Mouse (Mus musculus) kidney, postnatal 0 days (tissue): ENCODE results near the gene Klk1. TPM values are rescaled to one million over a fixed set of nuclear protein-coding genes. Genes with fewer than 3 reads are reported as not detected.
A peak's percentile ranks its signal among the peaks of the same experiment; 100 is the strongest.

Experiments
- ATAC-seq: fragments of 200-750 bp; cut with Nextera tagmentation; replicated peaks from 2 replicates; pipeline ENCODE4 v1.8.0; 2017; ENCODE audit warnings: low read depth, moderate number of reproducible peaks, moderate TSS enrichment, moderate library complexity; ENCODE audit not compliant: low FRiP score
- DNase-seq: peaks from one replicate; pipeline ENCODE4 v3.0.0-alpha.2; 2016; ENCODE audit warnings: low spot score
- H3K27ac ChIP-seq: fragments of 300-500 bp; sonication (generic); 2 replicates; pipeline ENCODE4 v1.5.1; 2014; ENCODE audit warnings: mild to moderate bottlenecking
- H3K27me3 ChIP-seq: fragments of 300-500 bp; sonication (generic); 2 replicates; pipeline ENCODE4 v1.6.1; 2014; ENCODE audit warnings: low read length, mixed read lengths; ENCODE audit not compliant: insufficient read depth
- H3K36me3 ChIP-seq: fragments of 300-500 bp; sonication (generic); 2 replicates; pipeline ENCODE4 v1.6.1; 2014; ENCODE audit warnings: low read length, mixed read lengths; ENCODE audit not compliant: insufficient read depth
- H3K4me1 ChIP-seq: fragments of 300-500 bp; sonication (generic); replicated peaks from 2 replicates; pipeline ENCODE4 v1.6.1; 2014; ENCODE audit warnings: antibody characterized with exemption, low read length, mixed read lengths; ENCODE audit not compliant: insufficient read depth
- H3K4me2 ChIP-seq: fragments of 300-500 bp; sonication (generic); 2 replicates; pipeline ENCODE4 v1.6.1; 2014; ENCODE audit warnings: mild to moderate bottlenecking, low read length, moderate library complexity, mixed read lengths
- H3K4me3 ChIP-seq: fragments of 300-500 bp; sonication (generic); replicated peaks from 2 replicates; pipeline ENCODE4 v1.5.1; 2014; ENCODE audit warnings: low read depth, low read length
- H3K9ac ChIP-seq: fragments of 300-500 bp; sonication (generic); 2 replicates; pipeline ENCODE4 v1.6.1; 2014; ENCODE audit warnings: low read depth, low read length
- H3K9me3 ChIP-seq: fragments of 300-500 bp; sonication (generic); replicated peaks from 2 replicates; pipeline ENCODE4 v1.6.1; 2016; ENCODE audit warnings: low read length, inconsistent platforms, mixed read lengths
- CTCF ChIP-seq: IDR thresholded peaks from 2 replicates; pipeline ENCODE4 v1.5.1; 2016; ENCODE audit warnings: antibody characterized with exemption, low read depth, mild to moderate bottlenecking, moderate library complexity
- WGBS: fragments of 180-500 bp; shearing (Covaris S2); extraction: QIAGEN DNeasy Blood & Tissue Kit; methylation state at CpG from one replicate; pipeline ENCODE4 v1.1.7; 2014; 5-methylcytosine and 5-hydroxymethylcytosine counted together
- polyA plus RNA-seq: library from polyadenylated mRNA; unstranded; fragments of >200 nt; fragmentation: Nextera tagmentation; extraction: Ambion mirVana; gene quantifications from 2 replicates; pipeline ENCODE4 v1.2.1, GENCODE M21; 2015

The Klk1 gene
- polyA plus RNA-seq, 1 experiment from 2014 or later, result 125 TPM

DNA sequence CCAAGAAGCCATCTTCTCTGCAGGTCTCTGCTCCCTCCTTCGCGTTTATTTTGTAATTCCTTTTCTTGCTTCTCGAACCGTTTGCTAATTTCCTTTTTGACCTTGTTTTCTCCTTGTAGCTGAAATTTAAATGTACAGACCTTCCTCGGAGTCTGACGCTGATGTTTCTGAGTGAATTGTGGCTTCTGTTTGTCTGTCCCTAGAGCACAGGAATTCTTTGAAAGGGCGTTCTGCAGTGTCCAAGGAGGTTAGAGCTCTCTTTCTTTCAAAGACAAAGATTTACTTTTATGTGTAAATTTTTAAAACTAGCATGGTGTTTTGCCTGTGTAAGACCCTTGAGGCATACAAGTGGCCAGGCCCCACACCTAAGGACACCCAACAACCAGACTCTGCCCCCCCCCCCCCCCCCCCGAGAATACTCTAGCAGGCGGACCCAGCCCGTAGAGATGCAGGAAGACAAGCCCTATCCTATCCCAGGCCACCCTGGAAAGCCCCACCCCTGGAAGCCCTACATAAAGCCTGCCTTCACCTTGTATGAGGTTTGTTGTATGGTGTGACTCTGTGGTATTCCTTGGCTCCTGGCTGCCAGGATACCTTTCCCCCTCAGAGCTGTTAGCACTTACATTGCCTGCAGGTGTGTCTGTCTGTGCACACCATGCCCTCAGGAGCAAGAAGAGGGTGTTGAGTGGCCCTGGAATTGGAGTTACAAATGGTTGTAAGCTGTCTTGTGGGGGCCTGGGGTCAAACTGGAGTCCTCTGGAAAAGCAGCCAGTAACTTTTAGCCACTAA, 51.5 kb downstream of the Klk1 start:
- H3K27ac ChIP-seq, result no peak overlapping the region
- H3K27me3 ChIP-seq, result no peaks in the 10 kb centered on the region
- WGBS, result 72% methylated on average over 10 of the region's 10 CpGs
- H3K4me2 ChIP-seq, result no peak overlapping the region
- H3K4me3 ChIP-seq, result no peak overlapping the region
- no peak overlapping the region for H3K9ac ChIP-seq
- H3K4me1 ChIP-seq, result no peaks in the 10 kb centered on the region
- H3K9me3 ChIP-seq, result no peaks in the 10 kb centered on the region
- TF ChIP-seq CTCF, result no peak
- no peaks in the 10 kb centered on the region for H3K36me3 ChIP-seq
- no peak for DNase-seq
- ATAC-seq, result no peak

- Histone ChIP-seq H3K4me3 (no peak overlapping the region), H3K36me3 (no peaks in the 10 kb centered on the region), H3K27ac (no peak overlapping the region), H3K9ac (no peak overlapping the region), H3K27me3 (no peaks in the 10 kb centered on the region), H3K4me2 (no peak overlapping the region), H3K4me1 (no peaks in the 10 kb centered on the region), H3K9me3 (no peaks in the 10 kb centered on the region)
- WGBS, result 45% methylated on average over 2 of the region's 2 CpGs
- DNase-seq, result no peak
- no peak for ATAC-seq
- TF ChIP-seq CTCF, result peak; percentile 56
Measured at GRCm38 (mm10) chr7:44277250-44277622, 52.1 kb downstream of the Klk1 start.

Other genes starting within 250 kb of the Klk1 start
- 0.39 and 0.47 TPM in 2 replicates for gene Klk1b9, start 249.3 kb upstream of the Klk1 start, polyA plus RNA-seq
- 0.22 TPM in 2 replicates for gene Klk1b11, start 229.5 kb upstream of the Klk1 start, polyA plus RNA-seq
- not detected in 2 replicates for gene Klk1b26, start 213.2 kb upstream of the Klk1 start, polyA plus RNA-seq
- 0.22 TPM in 1 of 2 replicates, not detected in the other for gene Klk1b27, start 173.1 kb upstream of the Klk1 start, polyA plus RNA-seq
- gene Klk1b21, start 123.0 kb upstream of the Klk1 start, polyA plus RNA-seq, result not detected in 2 replicates
- 0.18 TPM in 1 of 2 replicates, not detected in the other for gene Klk1b22, start 112.7 kb upstream of the Klk1 start, polyA plus RNA-seq
- gene Klk1b16, start 88.6 kb upstream of the Klk1 start, polyA plus RNA-seq, result not detected in 2 replicates
- gene Klk1b24, start 37.1 kb upstream of the Klk1 start, polyA plus RNA-seq, result 0.17 and 0.74 TPM in 2 replicates
- gene Klk1b3, start 27.2 kb upstream of the Klk1 start, polyA plus RNA-seq, result 0.36 and 0.47 TPM in 2 replicates
- gene Klk1b4, start 17.9 kb upstream of the Klk1 start, polyA plus RNA-seq, result 0.18 and 0.23 TPM in 2 replicates
- 0.33 and 0.71 TPM in 2 replicates for gene Klk1b5, start 9.4 kb upstream of the Klk1 start, polyA plus RNA-seq
- gene Gm36864, start 10.8 kb downstream of the Klk1 start, polyA plus RNA-seq, result not detected in 2 replicates
- 5.7 and 6.0 TPM in 2 replicates for gene 1700028J19Rik, start 21.3 kb downstream of the Klk1 start, polyA plus RNA-seq
- 125 and 133 TPM in 2 replicates for gene 2410002F23Rik, start 21.4 kb downstream of the Klk1 start, polyA plus RNA-seq
- not detected in 2 replicates for gene Acp4, start 32.0 kb downstream of the Klk1 start, polyA plus RNA-seq
- gene Gm15517, start 36.1 kb downstream of the Klk1 start, polyA plus RNA-seq, result not detected in 2 replicates
- gene Clec11a, start 81.5 kb downstream of the Klk1 start, polyA plus RNA-seq, result 5.1 and 6.0 TPM in 2 replicates
- gene Shank1, start 84.9 kb downstream of the Klk1 start, polyA plus RNA-seq, result 0.68 and 1.1 TPM in 2 replicates
- 3.3 and 3.5 TPM in 2 replicates for gene Syt3, start 158.7 kb downstream of the Klk1 start, polyA plus RNA-seq
- 1.3 and 1.4 TPM in 2 replicates for gene 1700008O03Rik, start 160.5 kb downstream of the Klk1 start, polyA plus RNA-seq
- 0.26 and 0.42 TPM in 2 replicates for gene Lrrc4b, start 203.7 kb downstream of the Klk1 start, polyA plus RNA-seq
- gene Aspdh, start 240.0 kb downstream of the Klk1 start, polyA plus RNA-seq, result 5.4 and 5.8 TPM in 2 replicates
- 51.1 and 52.4 TPM in 2 replicates for gene Josd2, start 242.6 kb downstream of the Klk1 start, polyA plus RNA-seq